Mouse (Mus musculus) limb, embryonic 12.5 days (tissue): ENCODE data around the gene Necab3. TPM values are rescaled to one million over a fixed set of nuclear protein-coding genes. Genes with fewer than 3 reads are reported as not detected.

ENCODE experiments used
- ATAC-seq: fragments of 200-750 bp; cut with Nextera tagmentation; 2 replicates; pipeline ENCODE4 v1.8.0; 2017; ENCODE audit warnings: low read depth, moderate TSS enrichment; ENCODE audit not compliant: insufficient number of reproducible peaks, insufficient read depth, low FRiP score, low TSS enrichment
- H3K27ac ChIP-seq: fragments of 300-500 bp; sonication (generic); 2 replicates; pipeline ENCODE4 v1.5.1; 2016; ENCODE audit warnings: mild to moderate bottlenecking, moderate library complexity
- H3K27me3 ChIP-seq: fragments of 300-500 bp; sonication (generic); 2 replicates; pipeline ENCODE4 v1.6.1; 2016; ENCODE audit warnings: mild to moderate bottlenecking, moderate library complexity
- H3K36me3 ChIP-seq: fragments of 300-500 bp; sonication (generic); 2 replicates; pipeline ENCODE4 v1.6.1; 2016; ENCODE audit warnings: mild to moderate bottlenecking, moderate library complexity
- H3K4me1 ChIP-seq: fragments of 300-500 bp; sonication (generic); replicated peaks from 2 replicates; pipeline ENCODE4 v1.6.1; 2016
- H3K4me2 ChIP-seq: fragments of 300-500 bp; sonication (generic); 2 replicates; pipeline ENCODE4 v1.6.1; 2016; ENCODE audit warnings: mild to moderate bottlenecking, moderate library complexity
- H3K4me3 ChIP-seq: fragments of 300-500 bp; sonication (generic); replicated peaks from 2 replicates; pipeline ENCODE4 v1.5.1; 2016; ENCODE audit warnings: mild to moderate bottlenecking
- H3K9ac ChIP-seq: fragments of 300-500 bp; sonication (generic); replicated peaks from 2 replicates; pipeline ENCODE4 v1.6.1; 2016; ENCODE audit warnings: mild to moderate bottlenecking, moderate library complexity
- H3K9me3 ChIP-seq: fragments of 300-500 bp; sonication (generic); 2 replicates; pipeline ENCODE4 v1.6.1; 2016; ENCODE audit warnings: mild to moderate bottlenecking, moderate library complexity
- WGBS: fragments of 180-500 bp; shearing (Covaris S2); methylation state at CpG from one replicate; pipeline ENCODE4 v1.1.7; 2016; 5-methylcytosine and 5-hydroxymethylcytosine counted together
- polyA plus RNA-seq: library from polyadenylated mRNA; unstranded; fragments of >200 nt; fragmentation: Nextera tagmentation; extraction: Ambion mirVana; gene quantifications from 2 replicates; pipeline ENCODE4 v1.2.1, GENCODE M21; 2016

Gene Necab3
- polyA plus RNA-seq, 1 experiment from 2014 or later, result 4.4 TPM

GRCm38 (mm10) chr2:154571976-154572375 lies 13.3 kb upstream of the Necab3 start:
- Histone ChIP-seq H3K9me3 (no peaks in the 10 kb centered on the region), H3K4me3 (no peak overlapping the region), H3K27ac (peak overlapping the region; percentile 32), H3K4me1 (peaks cover 40% of the 10 kb centered on the region), H3K9ac (no peak overlapping the region), H3K36me3 (no peaks in the 10 kb centered on the region), H3K4me2 (no peak overlapping the region), H3K27me3 (no peaks in the 10 kb centered on the region)
- ATAC-seq, result no peak
- WGBS, result 74% methylated on average over 8 of the region's 8 CpGs

GRCm38 (mm10) chr2:154571266-154571665 lies 12.6 kb upstream of the Necab3 start:
- Histone ChIP-seq H3K4me1 (peaks cover 46% of the 10 kb centered on the region), H3K9me3 (no peaks in the 10 kb centered on the region), H3K27ac (no peak overlapping the region), H3K27me3 (no peaks in the 10 kb centered on the region), H3K36me3 (no peaks in the 10 kb centered on the region), H3K9ac (no peak overlapping the region), H3K4me3 (no peak overlapping the region), H3K4me2 (no peak overlapping the region)
- WGBS, result 86% methylated on average over 4 of the region's 4 CpGs
- ATAC-seq, result no peak

- H3K9ac ChIP-seq, result 0 out of 2 replicates have a peak overlapping the region, but pooled peaks have one; percentile 49
- 73% methylated on average over 4 of the region's 4 CpGs for whole genome bisulfite sequencing
- H3K27ac ChIP-seq, result no peak overlapping the region
- H3K4me1 ChIP-seq, result peaks cover 52% of the 10 kb centered on the region
- no peaks in the 10 kb centered on the region for H3K36me3 ChIP-seq
- H3K4me2 ChIP-seq, result peak overlapping the region; percentile 77
- no peak for ATAC-seq
- no peaks in the 10 kb centered on the region for H3K9me3 ChIP-seq
- no peak overlapping the region; the same call in 1 of the 2 replicates for H3K4me3 ChIP-seq
- H3K27me3 ChIP-seq, result no peaks in the 10 kb centered on the region
Observed at GRCm38 (mm10) chr2:154570666-154571065, 12.0 kb upstream of the Necab3 start.

- Histone ChIP-seq H3K36me3 (peaks cover 2% of the 10 kb centered on the region), H3K9me3 (no peaks in the 10 kb centered on the region), H3K9ac (peak within 1 kb of the TSS; percentile 86), H3K27me3 (no peaks in the 10 kb centered on the region), H3K4me1 (peaks cover 60% of the 10 kb centered on the region), H3K27ac (peak within 1 kb of the TSS; percentile 88), H3K4me2 (peak within 1 kb of the TSS; percentile 77), H3K4me3 (peak within 1 kb of the TSS; percentile 91)
- WGBS, result 0% methylated on average over 43 of the region's 44 CpGs
- ATAC-seq, result peak; percentile 95
Observed at GRCm38 (mm10) chr2:154569836-154570286, 11.2 kb upstream of the Necab3 start, which contains the start of gene E2f1. Gene E2f1, minus strand, starts transcription at chr2:154569892.

GRCm38 (mm10) chr2:154569071-154569748 lies 10.5 kb upstream of the Necab3 start:
- Histone ChIP-seq H3K4me2 (peak overlapping the region; percentile 77), H3K9ac (peak overlapping the region; percentile 86), H3K36me3 (peaks cover 8% of the 10 kb centered on the region), H3K4me1 (peaks cover 63% of the 10 kb centered on the region), H3K27me3 (no peaks in the 10 kb centered on the region), H3K27ac (peak overlapping the region; percentile 88), H3K4me3 (peak overlapping the region; percentile 91), H3K9me3 (no peaks in the 10 kb centered on the region)
- peak; percentile 64 for ATAC-seq
- under 1% methylated on average over 70 of the region's 70 CpGs for WGBS

GRCm38 (mm10) chr2:154568329-154569070 lies 9.8 kb upstream of the Necab3 start:
- peaks cover 16% of the 10 kb centered on the region for H3K36me3 ChIP-seq
- peaks cover 65% of the 10 kb centered on the region for H3K4me1 ChIP-seq
- peak overlapping the region; percentile 86 for H3K9ac ChIP-seq
- H3K4me2 ChIP-seq, result peak overlapping the region; percentile 77
- no peak for ATAC-seq
- WGBS, result 20% methylated on average over 10 of the region's 10 CpGs
- no peaks in the 10 kb centered on the region for H3K27me3 ChIP-seq
- H3K9me3 ChIP-seq, result no peaks in the 10 kb centered on the region
- peak overlapping the region; percentile 91 for H3K4me3 ChIP-seq
- peak overlapping the region; percentile 88 for H3K27ac ChIP-seq

- Histone ChIP-seq H3K27ac (peak overlapping the region; percentile 88; the same call in 1 of the 2 replicates), H3K4me3 (peak overlapping the region; percentile 91), H3K4me1 (peaks cover 65% of the 10 kb centered on the region), H3K4me2 (peak overlapping the region; percentile 77), H3K9me3 (no peaks in the 10 kb centered on the region), H3K27me3 (no peaks in the 10 kb centered on the region), H3K9ac (peak overlapping the region; percentile 86; the same call in 1 of the 2 replicates), H3K36me3 (peaks cover 23% of the 10 kb centered on the region)
- no peak for ATAC-seq
- 81% methylated on average over 2 of the region's 2 CpGs for WGBS
Observed at GRCm38 (mm10) chr2:154567766-154568165, 9.1 kb upstream of the Necab3 start.

GRCm38 (mm10) chr2:154566641-154567040 lies 8.0 kb upstream of the Necab3 start:
- peak overlapping the region; percentile 19; the same call in 1 of the 2 replicates for H3K4me2 ChIP-seq
- H3K4me1 ChIP-seq, result peaks cover 55% of the 10 kb centered on the region
- no peak overlapping the region; the same call in 1 of the 2 replicates for H3K9ac ChIP-seq
- peak overlapping the region; percentile 67 for H3K27ac ChIP-seq
- no peaks in the 10 kb centered on the region for H3K27me3 ChIP-seq
- no peaks in the 10 kb centered on the region for H3K9me3 ChIP-seq
- 32% methylated on average over 8 of the region's 8 CpGs for WGBS
- H3K36me3 ChIP-seq, result peaks cover 31% of the 10 kb centered on the region
- H3K4me3 ChIP-seq, result 0 out of 2 replicates have a peak overlapping the region, but pooled peaks have one; percentile 6
- no peak for ATAC-seq

- no peak overlapping the region for H3K4me3 ChIP-seq
- WGBS, result 66% methylated on average over 3 of the region's 3 CpGs
- no peak overlapping the region for H3K4me2 ChIP-seq
Observed at GRCm38 (mm10) chr2:154565562-154565961, 6.9 kb upstream of the Necab3 start.

GRCm38 (mm10) chr2:154563612-154564170 lies 5.0 kb upstream of the Necab3 start:
- Histone ChIP-seq H3K4me1 (peaks cover 53% of the 10 kb centered on the region), H3K27me3 (no peaks in the 10 kb centered on the region), H3K9ac (no peak overlapping the region), H3K9me3 (no peaks in the 10 kb centered on the region), H3K4me2 (no peak overlapping the region), H3K4me3 (no peak overlapping the region), H3K36me3 (peaks cover 50% of the 10 kb centered on the region), H3K27ac (peak overlapping the region; percentile 23; the same call in 1 of the 2 replicates)
- ATAC-seq, result no peak
- WGBS, result 85% methylated on average over 21 of the region's 22 CpGs

More at GRCm38 (mm10) chr2:154565562-154565961, 6.9 kb upstream of the Necab3 start:
- Histone ChIP-seq H3K27ac (peak overlapping the region; percentile 67; the same call in 1 of the 2 replicates), H3K9ac (no peak overlapping the region), H3K9me3 (no peaks in the 10 kb centered on the region), H3K36me3 (peaks cover 41% of the 10 kb centered on the region), H3K27me3 (no peaks in the 10 kb centered on the region), H3K4me1 (peaks cover 51% of the 10 kb centered on the region)
- ATAC-seq, result no peak
